Mouse (Mus musculus) CD4-positive helper T cell, adult 2 months (primary cell): ENCODE results near the gene Rhox4a.
"Not testable (repeated sequence)": the region's sequence is repeated elsewhere in the genome, so short reads cannot be mapped to it uniquely, and the experiment has no call there.

ENCODE experiments used
- DNase-seq: peaks from one replicate; pipeline ENCODE4 v3.0.0-alpha.2; 2012; ENCODE audit warnings: low read depth, missing footprints, low spot score

Gene Rhox4a

GRCm38 (mm10) chrX:37265038-37265437, at the start of gene Rhox4a:
Gene Rhox4a, plus strand, starts transcription at chrX:37265338.
- not testable (repeated sequence) for DNase-seq

- DNase-seq = not testable (repeated sequence)
Measured at GRCm38 (mm10) chrX:37222158-37222557, 43.0 kb upstream of the Rhox4a start, which contains the start of gene Rhox1. Gene Rhox1, minus strand, starts transcription at chrX:37222258.

- DNase-seq = not testable (repeated sequence)
Measured at GRCm38 (mm10) chrX:37244676-37245075, 20.5 kb upstream of the Rhox4a start, which contains the start of gene Rhox2a. Gene Rhox2a, plus strand, starts transcription at chrX:37244976.

- not testable (repeated sequence) for DNase-seq
Measured at GRCm38 (mm10) chrX:37249619-37250018, 15.5 kb upstream of the Rhox4a start, which contains the start of gene Rhox3a. Gene Rhox3a, plus strand, starts transcription at chrX:37249919.
